Comparison of ENCODE assay signal across 7 mouse cellular contexts in the genomic region with DNA sequence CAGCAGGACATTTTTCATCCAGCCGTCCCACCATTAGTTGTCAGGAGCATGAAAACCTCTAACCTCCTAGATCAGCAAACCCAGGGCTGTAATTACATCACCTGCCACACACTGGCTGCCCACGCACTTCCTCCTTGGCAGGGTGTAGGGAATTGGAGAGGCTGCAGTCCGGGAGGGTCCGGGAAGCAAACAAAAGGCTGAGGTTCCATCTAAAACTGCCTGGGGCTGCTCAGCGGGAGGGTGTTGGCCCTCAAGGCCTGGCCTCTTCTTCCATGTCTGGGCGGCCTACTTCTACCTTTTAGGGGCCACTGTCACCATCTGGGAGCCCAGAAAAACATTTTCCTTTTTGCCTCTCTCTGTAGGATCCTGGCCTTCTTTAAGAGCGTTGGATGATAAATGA. TPM values are rescaled to one million over a fixed set of nuclear protein-coding genes. Genes with fewer than 3 reads are reported as not detected.
DNase-seq lines count a peak whose midpoint lies in the region; ATAC-seq and TF ChIP-seq lines count a peak whose summit lies in the region.

No protein-coding gene starts in this region.

- no peak for TF ChIP-seq EP300 in CH12.LX (IDR thresholded peaks at IDR 0.05; ENCODE audit: low read length)

- peak overlapping the region in 2 of 3 experiments; percentile 86 to 91 for H3K4me3 ChIP-seq in CH12.LX (replicated peaks in 1 of 3; ENCODE audit: low read depth in 2 of 3, low read length in 2 of 3, poor library complexity in 1 of 3)
- peak overlapping the region; percentile 84 for H3K4me3 ChIP-seq in embryonic facial prominence, embryonic 15.5 days (replicated peaks)
- peak overlapping the region; percentile 83; the same call in 1 of the 2 replicates for H3K4me3 ChIP-seq in intestine, embryonic 14.5 days (ENCODE audit: low read depth, low read length)

- no peak for TF ChIP-seq RAD21 in CH12.LX (IDR thresholded peaks at IDR 0.05; ENCODE audit: low read depth, low read length)

- H3K27me3 ChIP-seq in CH12.LX (replicated peaks), result no peaks in the 10 kb centered on the region
- no peaks in the 10 kb centered on the region for H3K27me3 ChIP-seq in embryonic facial prominence, embryonic 15.5 days
- H3K27me3 ChIP-seq in intestine, embryonic 14.5 days (replicated peaks; ENCODE audit: control insufficient read depth, insufficient read depth, low read length), result no peaks in the 10 kb centered on the region

- H3K9ac ChIP-seq in CH12.LX (ENCODE audit: insufficient read depth, low read depth), result peak overlapping the region; percentile 96
- H3K9ac ChIP-seq in embryonic facial prominence, embryonic 15.5 days, result no peak overlapping the region
- H3K9ac ChIP-seq in intestine, embryonic 14.5 days (ENCODE audit: low read length), result no peak overlapping the region

- peak overlapping the region; percentile 17; the same call in 1 of the 2 replicates for H3K27ac ChIP-seq in CH12.LX (ENCODE audit: insufficient read depth, low read depth)
- H3K27ac ChIP-seq in embryonic facial prominence, embryonic 15.5 days (replicated peaks), result peak overlapping the region; percentile 74
- peak overlapping the region; percentile 91; the same call in 1 of the 2 replicates for H3K27ac ChIP-seq in intestine, embryonic 14.5 days (ENCODE audit: low read depth)

- dilution Hi-C loops in CH12.LX (cut with MboI; ENCODE audit: extremely low pct_ligation_motif_present, extremely low pct_unique_long_range_greater_than_20kb, low sequenced_read_pairs), result no loop called here

- H3K36me3 ChIP-seq in CH12.LX (replicated peaks in 1 of 2; ENCODE audit: control insufficient read depth in 1 of 2, insufficient read depth in 1 of 2, low read length in 1 of 2), result peaks cover 7 to 19% of the 10 kb centered on the region in 2 experiments
- H3K36me3 ChIP-seq in embryonic facial prominence, embryonic 15.5 days, result no peaks in the 10 kb centered on the region
- H3K36me3 ChIP-seq in intestine, embryonic 14.5 days (ENCODE audit: control insufficient read depth, insufficient read depth, low read length), result no peaks in the 10 kb centered on the region

- peaks cover 30% of the 10 kb centered on the region for H3K79me2 ChIP-seq in CH12.LX (replicated peaks; ENCODE audit: control insufficient read depth, extremely low read depth, insufficient read depth, poor library complexity, severe bottlenecking)

- H3K4me2 ChIP-seq in CH12.LX (ENCODE audit: insufficient read depth, low read depth, poor library complexity, severe bottlenecking), result peak overlapping the region; percentile 79
- H3K4me2 ChIP-seq in embryonic facial prominence, embryonic 15.5 days (replicated peaks), result peak overlapping the region; percentile 25; the same call in 1 of the 2 replicates
- H3K4me2 ChIP-seq in intestine, embryonic 14.5 days (ENCODE audit: low read length), result peak overlapping the region; percentile 88

- no peak for TF ChIP-seq POLR2A in CH12.LX (IDR thresholded peaks at IDR 0.05; ENCODE audit: low read depth, low read length)

- ATAC-seq in embryonic facial prominence, embryonic 15.5 days (ENCODE audit: insufficient number of reproducible peaks, low FRiP score, low TSS enrichment, low read depth), result no peak
- ATAC-seq in intestine, embryonic 14.5 days (replicated peaks; ENCODE audit: low FRiP score, low TSS enrichment, low read depth), result no peak

- WGBS in embryonic facial prominence, embryonic 15.5 days, result 26% methylated on average over 7 of the region's 7 CpGs
- WGBS in intestine, embryonic 14.5 days, result 22% methylated on average over 7 of the region's 7 CpGs

- DNase-seq in CH12.LX (ENCODE audit: extremely low read depth) (no peak), MN1 (ENCODE audit: low spot score) (peak; percentile 69)
- peak; percentile 72 for DNase-seq in intestine, embryonic 14.5 days (ENCODE audit: low spot score)
- peak; percentile 78 for DNase-seq in lung, postnatal 36 days
- DNase-seq in right cerebral cortex, postnatal 4 days, result no peak
- no peak for DNase-seq in frontal cortex, postnatal 10 days (ENCODE audit: low spot score in 2 of 2)

- in situ Hi-C loops in CH12.LX (cut with MboI; ENCODE audit: low pct_ligation_motif_present, low pct_unique_long_range_greater_than_20kb, low sequenced_read_pairs), result loop anchor here (5.0 kb wide), 1 partner anchor 34 kb away; no protein-coding TSS in a partner anchor

- no peak for TF ChIP-seq CTCF in CH12.LX (conservative IDR thresholded peaks at IDR 0.05 in 1 of 2, IDR thresholded peaks at IDR 0.05 in 1 of 2; ENCODE audit: low read depth in 2 of 2, low read length in 2 of 2)

- peaks cover 20 to 48% of the 10 kb centered on the region in 2 experiments for H3K4me1 ChIP-seq in CH12.LX (ENCODE audit: control insufficient read depth in 1 of 2, insufficient read depth in 2 of 2)
- H3K4me1 ChIP-seq in embryonic facial prominence, embryonic 15.5 days, result peaks cover 28% of the 10 kb centered on the region
- H3K4me1 ChIP-seq in intestine, embryonic 14.5 days (replicated peaks; ENCODE audit: control insufficient read depth, insufficient read depth, low read length), result peaks cover 8% of the 10 kb centered on the region

- no peaks in the 10 kb centered on the region for H3K9me3 ChIP-seq in CH12.LX (replicated peaks; ENCODE audit: low read length)
- H3K9me3 ChIP-seq in embryonic facial prominence, embryonic 15.5 days (replicated peaks), result no peaks in the 10 kb centered on the region
- no peaks in the 10 kb centered on the region for H3K9me3 ChIP-seq in intestine, embryonic 14.5 days (ENCODE audit: control insufficient read depth, low read length)

TF ChIP-seq in CH12.LX, 34 proteins besides CTCF, POLR2A, EP300 and RAD21:
- TF ChIP-seq CHD1 (IDR thresholded peaks at IDR 0.05; ENCODE audit: low read depth, low read length) (0 out of 2 replicates have a peak, but pooled peaks have one; percentile 2), ELF1 (IDR thresholded peaks at IDR 0.05; ENCODE audit: low read depth, low read length) (peak; percentile 23; the same call in 1 of the 2 replicates), HCFC1 (IDR thresholded peaks at IDR 0.05; ENCODE audit: low read depth, low read length) (no peak), SIN3A (IDR thresholded peaks at IDR 0.05; ENCODE audit: low read length) (no peak)
TF ChIP-seq in CH12.LX: peak in this region for 2.

RNA-seq across cellular contexts. Expression of a gene that starts 1.1 kb away (rescaled TPM):
- 15.9 and 16.6 TPM in 2 replicates for total RNA-seq in CH12.LX (2012; rRNA removed)
- 5.2 and 7.0 TPM in 2 replicates for total RNA-seq in CH12.LX (2014; rRNA removed)
- polyA plus RNA-seq in CH12.LX (2012; ENCODE audit: insufficient read length, low read depth), result 26.1 and 29.2 TPM in 2 replicates
- 15.9 and 17.7 TPM in 2 replicates for polyA plus RNA-seq in embryonic facial prominence, embryonic 15.5 days (2015; fragmentation: Nextera tagmentation; extraction: Ambion mirVana)
- polyA plus RNA-seq in intestine, embryonic 14.5 days (2014; fragmentation: Nextera tagmentation; extraction: Ambion mirVana), result 17.3 and 19.2 TPM in 2 replicates

Comparison
In these comparisons a context has a peak if more than half of its experiments do, and no peak if none do; other contexts are left out.
1. DNase-seq: peak in MN1 (single experiment), intestine, embryonic 14.5 days (single experiment) and lung, postnatal 36 days (single experiment); none in CH12.LX (single experiment), right cerebral cortex, postnatal 4 days (single experiment) and frontal cortex, postnatal 10 days (0 of 2).
2. H3K27ac ChIP-seq: peak in every context shown above with its lines; median percentile 91 in intestine, embryonic 14.5 days; 74 in embryonic facial prominence, embryonic 15.5 days; 17 in CH12.LX.
3. H3K4me2 ChIP-seq: peak in every context shown above with its lines; median percentile 88 in intestine, embryonic 14.5 days; 79 in CH12.LX; 25 in embryonic facial prominence, embryonic 15.5 days.
4. Peak in every context shown above with its lines, with median percentiles within 50 percentile points of each other: H3K4me3 ChIP-seq.